Mouse (Mus musculus) intestine, embryonic 15.5 days (tissue): ENCODE measurements around the gene Ptprr. TPM values are rescaled to one million over a fixed set of nuclear protein-coding genes. Genes with fewer than 3 reads are reported as not detected.

ENCODE experiments used
- polyA plus RNA-seq: library from polyadenylated mRNA; unstranded; fragments of >200 nt; fragmentation: Nextera tagmentation; extraction: Ambion mirVana; gene quantifications from 2 replicates; pipeline ENCODE4 v1.2.1, GENCODE M21; 2015

Ptprr gene
- polyA plus RNA-seq, 1 experiment from 2014 or later: 3.7 TPM

Other genes with a start within 250 kb of the Ptprr start
- 205 and 222 TPM in 2 replicates for gene Tspan8, start 201.4 kb upstream of the Ptprr start, polyA plus RNA-seq
- not detected in 2 replicates for gene 4933416C03Rik, start 95.7 kb downstream of the Ptprr start, polyA plus RNA-seq